In genomic region chr6:146129066-146129465, GRCm38 (mm10) we compare ENCODE assay signal across 18 mouse cellular contexts.
"Had no signal": no experiment of that assay in that cellular context is flagged by ENCODE, and none has a peak within 500 bp of the region (broad histone marks: within the 10 kb centered on the region; RNA-seq: fewer than 3 reads in every experiment).

No protein-coding gene starts in this region.

- H3K4me1 ChIP-seq: liver, embryonic 13.5 days; liver, embryonic 15.5 days; lung, embryonic 15.5 days; midbrain, embryonic 12.5 days; midbrain, embryonic 15.5 days; neural tube, embryonic 13.5 days; stomach, embryonic 15.5 days had no signal

- ATAC-seq: liver, postnatal 0 days; lung, postnatal 0 days; midbrain, embryonic 15.5 days had no signal

- DNase-seq: liver, embryonic 13.5 days; liver, postnatal 0 days; lung, adult 2 months; lung, postnatal 14 days; lung, postnatal 36 days; right cerebral cortex, postnatal 14 days; thymus, adult 18-20 months; thymus, postnatal 14 days; thymus, postnatal 36 days had no signal

- H3K4me2 ChIP-seq: liver, embryonic 13.5 days; liver, embryonic 15.5 days; lung, embryonic 15.5 days; midbrain, embryonic 12.5 days; midbrain, embryonic 15.5 days; neural tube, embryonic 13.5 days; stomach, embryonic 15.5 days had no signal

- H3K27ac ChIP-seq: liver, embryonic 13.5 days; liver, embryonic 15.5 days; lung, embryonic 15.5 days; macrophage; midbrain, embryonic 12.5 days; midbrain, embryonic 15.5 days; neural tube, embryonic 13.5 days; stomach, embryonic 15.5 days had no signal

- H3K9ac ChIP-seq: liver, embryonic 13.5 days; liver, embryonic 15.5 days; liver, postnatal 0 days; lung, embryonic 15.5 days; midbrain, embryonic 12.5 days; midbrain, embryonic 15.5 days; neural tube, embryonic 13.5 days; stomach, embryonic 15.5 days had no signal

- H3K36me3 ChIP-seq: liver, embryonic 13.5 days; liver, embryonic 15.5 days; lung, embryonic 15.5 days; midbrain, embryonic 12.5 days; midbrain, embryonic 15.5 days; neural tube, embryonic 13.5 days; stomach, embryonic 15.5 days had no signal

- H3K4me3 ChIP-seq: liver, embryonic 13.5 days; liver, embryonic 15.5 days; lung, embryonic 15.5 days; megakaryocyte, embryonic 14.5 days; midbrain, embryonic 12.5 days; midbrain, embryonic 15.5 days; neural tube, embryonic 13.5 days; stomach, embryonic 15.5 days had no signal

- H3K27me3 ChIP-seq: liver, embryonic 13.5 days; liver, embryonic 15.5 days; lung, embryonic 15.5 days; midbrain, embryonic 12.5 days; midbrain, embryonic 15.5 days; neural tube, embryonic 13.5 days; stomach, embryonic 15.5 days had no signal

- H3K9me3 ChIP-seq: liver, embryonic 13.5 days; liver, embryonic 15.5 days; lung, embryonic 15.5 days; midbrain, embryonic 12.5 days; midbrain, embryonic 15.5 days; neural tube, embryonic 13.5 days; stomach, embryonic 15.5 days had no signal
